Mouse (Mus musculus): ENCODE data around the gene Stau1.

- no peak for TF ChIP-seq CTCF (IDR thresholded peaks at IDR 0.05; ENCODE audit: low read depth, low read length)
- no peak for TF ChIP-seq TAL1 (conservative IDR thresholded peaks at IDR 0.05; ENCODE audit: low read depth, low read length)
- TF ChIP-seq GATA1 (IDR thresholded peaks at IDR 0.05; ENCODE audit: borderline replicate concordance, low read length): no peak
- TF ChIP-seq GATA2 (IDR thresholded peaks at IDR 0.05; ENCODE audit: borderline replicate concordance, low read depth, low read length): no peak
Observed at GRCm38 (mm10) chr2:166909729-166910128, 86.4 kb downstream of the Stau1 start.
